Mouse (Mus musculus) myocyte (in vitro differentiated cells): ENCODE results near the gene Ddx49. TPM values are rescaled to one million over a fixed set of nuclear protein-coding genes. Genes with fewer than 3 reads are reported as not detected.
A peak's percentile ranks its signal among the peaks of the same experiment; 100 is the strongest.

ENCODE experiments used
- H3K27me3 ChIP-seq: one replicate; pipeline ENCODE4 v1.6.1; 2011; ENCODE audit not compliant: control insufficient read depth, insufficient read depth, insufficient read length
- H3K36me3 ChIP-seq: one replicate; pipeline ENCODE4 v1.6.1; 2011; ENCODE audit not compliant: control insufficient read depth, insufficient read depth
- H3K4me2 ChIP-seq: one replicate; pipeline ENCODE4 v1.6.1; 2011; ENCODE audit warnings: low read depth, control low read depth
- H3K4me3 ChIP-seq: one replicate; pipeline ENCODE4 v1.5.1; 2011; ENCODE audit warnings: mild to moderate bottlenecking, control low read depth, moderate library complexity
- H3K79me2 ChIP-seq: one replicate; pipeline ENCODE4 v1.6.1; 2011; ENCODE audit not compliant: control insufficient read depth, insufficient read depth
- H3ac ChIP-seq: one replicate; pipeline ENCODE4 v1.6.1; 2011; ENCODE audit not compliant: control insufficient read depth, insufficient read length
- CEBPB ChIP-seq: IDR thresholded peaks from 2 replicates; pipeline ENCODE4 v1.6.1; 2011; ENCODE audit warnings: mild to moderate bottlenecking, moderate library complexity; ENCODE audit not compliant: poor library complexity, insufficient read depth, severe bottlenecking
- E2F4 ChIP-seq: IDR thresholded peaks from one replicate; pipeline ENCODE4 v1.6.1; 2011; ENCODE audit warnings: mild to moderate bottlenecking, control low read depth, moderate library complexity; ENCODE audit not compliant: insufficient read depth
- MAX ChIP-seq: IDR thresholded peaks from one replicate; pipeline ENCODE4 v1.6.1; 2011; ENCODE audit warnings: low read depth, mild to moderate bottlenecking, control low read depth
- MYOD1 ChIP-seq, 3 experiments: IDR thresholded peaks; one replicate each; pipeline ENCODE4 v1.6.1; 2011; ENCODE audit warnings: control low read depth in 2 of 3, low read depth in 2 of 3, mild to moderate bottlenecking in 2 of 3, moderate library complexity in 1 of 3; ENCODE audit not compliant: insufficient read length in 2 of 3, control insufficient read depth in 1 of 3
- MYOG ChIP-seq, 3 experiments: IDR thresholded peaks; one replicate each; pipeline ENCODE4 v1.6.1; 2011; ENCODE audit warnings: control low read depth in 2 of 3, low read depth in 2 of 3, mild to moderate bottlenecking in 2 of 3; ENCODE audit not compliant: insufficient read length in 2 of 3, control insufficient read depth in 1 of 3, insufficient read depth in 1 of 3
- POLR2A ChIP-seq: IDR thresholded peaks from one replicate; pipeline ENCODE4 v1.6.1; 2011; ENCODE audit warnings: low read depth, mild to moderate bottlenecking, control low read depth, moderate library complexity; ENCODE audit not compliant: insufficient read length
- POLR2AphosphoS2 ChIP-seq: IDR thresholded peaks from one replicate; pipeline ENCODE4 v1.6.1; 2011; ENCODE audit warnings: low read depth, control low read depth; ENCODE audit not compliant: insufficient read length
- REST ChIP-seq: IDR thresholded peaks from one replicate; pipeline ENCODE4 v1.6.1; 2011; ENCODE audit warnings: mild to moderate bottlenecking, control low read depth, moderate library complexity; ENCODE audit not compliant: insufficient read depth, insufficient read length
- SRF ChIP-seq: IDR thresholded peaks from one replicate; pipeline ENCODE4 v1.6.1; 2011; ENCODE audit warnings: low read depth; ENCODE audit not compliant: control insufficient read depth, insufficient read length
- TCF12 ChIP-seq: IDR thresholded peaks from one replicate; pipeline ENCODE4 v1.6.1; 2011; ENCODE audit warnings: mild to moderate bottlenecking, control low read depth; ENCODE audit not compliant: poor library complexity, insufficient read depth, severe bottlenecking
- TCF3 ChIP-seq: IDR thresholded peaks from one replicate; pipeline ENCODE4 v1.6.1; 2011; ENCODE audit warnings: low read depth, control low read depth; ENCODE audit not compliant: insufficient read length
- USF1 ChIP-seq: IDR thresholded peaks from one replicate; pipeline ENCODE4 v1.6.1; 2011; ENCODE audit warnings: low read depth, mild to moderate bottlenecking, control low read depth, moderate library complexity
- polyA plus RNA-seq: library from polyadenylated mRNA; unstranded; fragments of >200 nt; fragmentation: generic; extraction: Trizol; gene quantifications from one replicate; pipeline ENCODE4 v1.2.1, GENCODE M21; 2012; ENCODE audit warnings: missing spikeins

Ddx49 gene
- polyA plus RNA-seq, 1 experiment = 106 TPM

DNA sequence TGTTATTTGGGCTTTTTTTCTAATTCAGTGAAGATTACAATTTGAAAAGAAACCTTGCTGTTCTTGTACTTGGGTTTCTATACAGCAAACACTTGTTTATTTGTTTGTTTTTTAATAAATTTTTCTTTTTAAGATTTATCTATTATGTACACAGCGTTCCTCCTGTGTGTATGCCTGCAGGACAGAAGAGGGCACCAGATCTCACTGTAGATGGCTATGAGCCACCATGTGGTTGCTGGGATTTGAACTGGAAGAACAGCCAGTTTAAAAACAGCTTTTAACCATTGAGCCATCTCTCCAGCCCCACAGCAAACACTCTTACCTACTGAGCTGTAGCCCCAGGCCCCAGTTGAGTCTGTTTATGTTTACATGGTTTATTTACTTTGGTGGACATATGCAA lies 47.7 kb downstream of the Ddx49 start:
- no peaks in the 10 kb centered on the region for H3K27me3 ChIP-seq
- no peak overlapping the region for H3K4me2 ChIP-seq
- TF ChIP-seq MAX = no peak
- no peak for TF ChIP-seq POLR2A
- no peak for TF ChIP-seq SRF
- TF ChIP-seq MYOD1 (IDR thresholded peaks at IDR 0.05; ENCODE audit: control insufficient read depth in 1 of 3, insufficient read length in 2 of 3, low read depth in 2 of 3) = no peak
- TF ChIP-seq E2F4 = no peak
- no peak for TF ChIP-seq CEBPB
- no peak for TF ChIP-seq REST
- no peak for TF ChIP-seq TCF3
- TF ChIP-seq MYOG (IDR thresholded peaks at IDR 0.05; ENCODE audit: control insufficient read depth in 1 of 3, insufficient read depth in 1 of 3, insufficient read length in 2 of 3, low read depth in 2 of 3) = no peak
- TF ChIP-seq USF1 = no peak
- H3K36me3 ChIP-seq = peaks cover 14% of the 10 kb centered on the region
- no peak overlapping the region for H3K4me3 ChIP-seq
- no peak overlapping the region for H3ac ChIP-seq
- no peaks in the 10 kb centered on the region for H3K79me2 ChIP-seq

GRCm38 (mm10) chr8:70247841-70248240 lies 54.4 kb downstream of the Ddx49 start:
- no peak for TF ChIP-seq POLR2A
- no peak for TF ChIP-seq POLR2AphosphoS2
- TF ChIP-seq TCF3 = no peak
- no peak for TF ChIP-seq SRF
- no peak for TF ChIP-seq MYOD1 (IDR thresholded peaks at IDR 0.05; ENCODE audit: control insufficient read depth in 1 of 3, insufficient read length in 2 of 3, low read depth in 2 of 3)
- no peak for TF ChIP-seq USF1
- no peak for TF ChIP-seq CEBPB
- TF ChIP-seq MYOG (IDR thresholded peaks at IDR 0.05; ENCODE audit: control insufficient read depth in 1 of 3, insufficient read depth in 1 of 3, insufficient read length in 2 of 3, low read depth in 2 of 3) = no peak
- no peak for TF ChIP-seq TCF12
- TF ChIP-seq E2F4 = no peak
- no peak for TF ChIP-seq REST
- TF ChIP-seq MAX = no peak
- no peaks in the 10 kb centered on the region for H3K79me2 ChIP-seq
- no peak overlapping the region for H3ac ChIP-seq
- H3K36me3 ChIP-seq = peaks cover 20% of the 10 kb centered on the region
- no peaks in the 10 kb centered on the region for H3K27me3 ChIP-seq
- H3K4me2 ChIP-seq = no peak overlapping the region
- H3K4me3 ChIP-seq = no peak overlapping the region

DNA sequence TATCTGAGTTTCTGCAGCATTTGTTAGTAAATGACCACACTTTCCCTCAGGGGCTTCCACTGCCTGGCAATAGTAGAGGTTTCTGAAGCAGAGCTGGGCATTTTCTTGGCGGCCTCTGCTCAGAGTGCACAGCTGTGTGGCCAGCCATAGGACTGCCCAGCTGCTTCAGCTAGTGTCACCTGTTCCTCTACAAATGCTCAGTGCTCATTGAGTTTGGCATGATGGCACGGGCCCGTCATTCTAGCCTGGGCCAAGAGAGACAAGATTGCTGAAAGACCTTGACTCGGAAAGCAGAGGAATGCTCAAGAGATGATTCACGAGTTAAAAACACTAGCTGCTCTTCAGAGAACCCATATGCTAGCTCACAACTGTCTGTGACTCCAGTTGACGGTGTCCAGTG lies 55.7 kb downstream of the Ddx49 start:
- H3K36me3 ChIP-seq = peaks cover 27% of the 10 kb centered on the region
- no peak overlapping the region for H3K4me2 ChIP-seq
- no peak overlapping the region for H3ac ChIP-seq
- no peaks in the 10 kb centered on the region for H3K27me3 ChIP-seq
- H3K79me2 ChIP-seq = no peaks in the 10 kb centered on the region
- TF ChIP-seq MAX (no peak), POLR2A (no peak), TCF3 (peak; percentile 95), MYOG (IDR thresholded peaks at IDR 0.05; ENCODE audit: control insufficient read depth in 1 of 3, insufficient read depth in 1 of 3, insufficient read length in 2 of 3, low read depth in 2 of 3) (peak; percentile 90 to 96 (median 96)), CEBPB (no peak), MYOD1 (IDR thresholded peaks at IDR 0.05; ENCODE audit: control insufficient read depth in 1 of 3, insufficient read length in 2 of 3, low read depth in 2 of 3) (peak; percentile 65 to 97 (median 92)), TCF12 (peak; percentile 91), USF1 (no peak), SRF (no peak), E2F4 (no peak)
- H3K4me3 ChIP-seq = no peak overlapping the region

Other genes starting within 250 kb of the Ddx49 start
- gene Tm6sf2, start 229.6 kb downstream of the Ddx49 start, polyA plus RNA-seq = 0.54 TPM
- gene Hapln4, start 219.0 kb downstream of the Ddx49 start, polyA plus RNA-seq = 6.0 TPM
- gene Ncan, start 181.6 kb downstream of the Ddx49 start, polyA plus RNA-seq = not detected
- 41.3 TPM for gene Nr2c2ap, start 171.2 kb downstream of the Ddx49 start, polyA plus RNA-seq
- 11.2 TPM for gene Rfxank, start 163.3 kb downstream of the Ddx49 start, polyA plus RNA-seq
- 53.0 TPM for gene Borcs8, start 163.0 kb downstream of the Ddx49 start, polyA plus RNA-seq
- 0.85 TPM for gene Mef2b, start 162.8 kb downstream of the Ddx49 start, polyA plus RNA-seq
- gene Tmem161a, start 130.1 kb downstream of the Ddx49 start, polyA plus RNA-seq = 132 TPM
- 2.6 TPM for gene Slc25a42, start 90.2 kb downstream of the Ddx49 start, polyA plus RNA-seq
- 15.4 TPM for gene Sugp2, start 68.3 kb downstream of the Ddx49 start, polyA plus RNA-seq
- 35.4 TPM for gene Armc6, start 68.0 kb downstream of the Ddx49 start, polyA plus RNA-seq
- gene Homer3, start 19.7 kb downstream of the Ddx49 start, polyA plus RNA-seq = 43.6 TPM
- gene Cope, start within 50 bp of the Ddx49 start, polyA plus RNA-seq = 236 TPM
- 4.4 TPM for gene Cers1, start 13.3 kb upstream of the Ddx49 start, polyA plus RNA-seq
- gene Gdf1, start 27.3 kb upstream of the Ddx49 start, polyA plus RNA-seq = 2.6 TPM
- gene Upf1, start 50.8 kb upstream of the Ddx49 start, polyA plus RNA-seq = 35.8 TPM
- gene Comp, start 71.1 kb upstream of the Ddx49 start, polyA plus RNA-seq = 0.05 TPM
- gene Crtc1, start 137.1 kb upstream of the Ddx49 start, polyA plus RNA-seq = 9.6 TPM
- gene Klhl26, start 174.5 kb upstream of the Ddx49 start, polyA plus RNA-seq = 32.5 TPM
- gene Tmem59l, start 184.9 kb upstream of the Ddx49 start, polyA plus RNA-seq = 0.04 TPM
- gene Crlf1, start 190.7 kb upstream of the Ddx49 start, polyA plus RNA-seq = 99.1 TPM
- 259 TPM for gene Rex1bd, start 204.3 kb upstream of the Ddx49 start, polyA plus RNA-seq
- 2,253 TPM for gene Uba52, start 208.3 kb upstream of the Ddx49 start, polyA plus RNA-seq
- 329 TPM for gene Fkbp8, start 225.2 kb upstream of the Ddx49 start, polyA plus RNA-seq
- gene Kxd1, start 225.5 kb upstream of the Ddx49 start, polyA plus RNA-seq = 73.8 TPM
- gene Ell, start 237.0 kb upstream of the Ddx49 start, polyA plus RNA-seq = 12.7 TPM